Mouse (Mus musculus): ENCODE measurements around the gene Ppt1. TPM values are rescaled to one million over a fixed set of nuclear protein-coding genes. Genes with fewer than 3 reads are reported as not detected.

The Ppt1 gene
- total and polyA plus RNA-seq, 3 experiments = 13.1 to 19.9 TPM; not detected in 1

DNA sequence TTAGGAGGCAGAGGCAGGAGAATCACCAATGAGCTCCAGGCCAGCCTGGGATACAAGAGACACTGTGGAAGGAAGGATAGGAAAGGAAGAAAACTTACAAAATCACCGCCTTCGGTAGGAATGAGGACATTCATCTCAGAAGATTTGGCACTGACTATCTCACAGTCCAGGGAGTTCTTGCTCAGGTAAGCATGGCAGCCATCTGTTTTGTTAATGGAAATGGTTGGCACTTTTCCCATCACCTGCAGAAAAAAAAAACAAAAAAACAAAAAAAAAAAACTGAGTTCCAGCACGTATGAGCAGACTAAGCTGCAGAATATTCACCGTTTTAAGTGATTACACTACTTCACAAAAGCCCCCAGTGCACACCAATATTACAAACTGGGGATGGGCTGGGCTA, 25.8 kb downstream of the Ppt1 start:
- Histone ChIP-seq H3K4me3 (ENCODE audit: control insufficient read depth in 1 of 2, insufficient read depth in 1 of 2, low read depth in 2 of 2, low read length in 2 of 2) (no peak overlapping the region), H3K36me3 (ENCODE audit: control insufficient read depth in 1 of 2, insufficient read depth in 2 of 2, low read length in 2 of 2) (peaks cover 0 to 21% of the 10 kb centered on the region in 2 experiments; a peak in 2 of 4 replicates), H3K79me2 (ENCODE audit: control insufficient read depth, insufficient read depth, low read length, poor library complexity) (no peaks in the 10 kb centered on the region), H3K9ac (ENCODE audit: control insufficient read depth, low read depth, low read length, poor library complexity, severe bottlenecking) (no peak overlapping the region), H3K9me3 (replicated peaks; ENCODE audit: insufficient read depth, low read length) (no peaks in the 10 kb centered on the region), H3K27ac (ENCODE audit: control insufficient read depth, low read depth, low read length) (no peak overlapping the region), H3K4me1 (ENCODE audit: control insufficient read depth in 1 of 2, insufficient read depth in 2 of 2, low read length in 2 of 2) (no peaks in the 10 kb centered on the region), H3K27me3 (ENCODE audit: control insufficient read depth in 1 of 2, insufficient read depth in 2 of 2, low read length in 2 of 2) (no peaks in the 10 kb centered on the region)
- no peak for TF ChIP-seq SMC3 (IDR thresholded peaks at IDR 0.05; ENCODE audit: low read depth, low read length)
- TF ChIP-seq NELFE (IDR thresholded peaks at IDR 0.05; ENCODE audit: low read depth, low read length) = no peak
- no peak for TF ChIP-seq ETS1 (IDR thresholded peaks at IDR 0.05; ENCODE audit: low read depth, low read length)
- no peak for TF ChIP-seq EP300 (IDR thresholded peaks at IDR 0.05; ENCODE audit: low read depth in 1 of 2, low read length in 2 of 2)
- no peak for TF ChIP-seq ZKSCAN1 (IDR thresholded peaks at IDR 0.05; ENCODE audit: low read depth, low read length)
- TF ChIP-seq RCOR1 (IDR thresholded peaks at IDR 0.05; ENCODE audit: low read depth, low read length) = no peak
- TF ChIP-seq RAD21 (IDR thresholded peaks at IDR 0.05; ENCODE audit: low read depth, low read length) = no peak
- no peak for TF ChIP-seq GATA1 (IDR thresholded peaks at IDR 0.05; ENCODE audit: low read depth, low read length)
- TF ChIP-seq JUND (IDR thresholded peaks at IDR 0.05; ENCODE audit: low read depth, low read length) = no peak
- no peak for TF ChIP-seq POLR2A (IDR thresholded peaks at IDR 0.05; ENCODE audit: control insufficient read depth in 1 of 2, insufficient read depth in 1 of 2, low read depth in 1 of 2, low read length in 2 of 2, poor library complexity in 1 of 2)
- no peak for DNase-seq (ENCODE audit: low read depth, low spot score)

DNA sequence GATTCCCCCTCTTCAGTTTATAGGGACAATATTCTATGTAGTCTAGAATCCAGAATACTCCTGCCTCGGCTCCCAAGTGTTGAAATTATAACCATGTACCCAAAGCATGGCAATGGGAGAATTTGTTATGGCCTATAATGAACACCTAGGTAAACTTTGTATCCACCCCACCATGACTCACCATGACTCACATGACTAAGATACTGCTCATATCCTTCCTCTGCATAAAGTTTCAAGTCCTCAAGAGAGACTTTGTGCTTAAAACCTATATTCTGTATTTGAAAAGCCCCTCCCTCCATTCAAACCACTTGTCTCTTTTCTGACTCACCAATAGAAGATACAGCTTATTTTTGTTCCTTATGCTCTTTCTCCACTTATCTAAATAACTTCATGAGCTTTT, 32.0 kb downstream of the Ppt1 start:
- Histone ChIP-seq H3K79me2 (ENCODE audit: control insufficient read depth, insufficient read depth, low read length, poor library complexity) (peaks cover 2% of the 10 kb centered on the region; the same call in 1 of the 2 replicates), H3K9me3 (replicated peaks; ENCODE audit: insufficient read depth, low read length) (no peaks in the 10 kb centered on the region), H3K36me3 (ENCODE audit: control insufficient read depth in 1 of 2, insufficient read depth in 2 of 2, low read length in 2 of 2) (peaks cover 22 to 34% of the 10 kb centered on the region in 2 experiments), H3K4me1 (ENCODE audit: control insufficient read depth in 1 of 2, insufficient read depth in 2 of 2, low read length in 2 of 2) (peaks cover 11 to 14% of the 10 kb centered on the region in 2 experiments), H3K27me3 (ENCODE audit: control insufficient read depth in 1 of 2, insufficient read depth in 2 of 2, low read length in 2 of 2) (no peaks in the 10 kb centered on the region), H3K4me3 (ENCODE audit: control insufficient read depth in 1 of 2, insufficient read depth in 1 of 2, low read depth in 2 of 2, low read length in 2 of 2) (no peak overlapping the region), H3K9ac (ENCODE audit: control insufficient read depth, low read depth, low read length, poor library complexity, severe bottlenecking) (no peak overlapping the region), H3K27ac (ENCODE audit: control insufficient read depth, low read depth, low read length) (peak overlapping the region; percentile 21)
- TF ChIP-seq ZKSCAN1 (IDR thresholded peaks at IDR 0.05; ENCODE audit: low read depth, low read length) (no peak), ELF1 (IDR thresholded peaks at IDR 0.05; ENCODE audit: low read depth, low read length) (no peak), ZMIZ1 (IDR thresholded peaks at IDR 0.05; ENCODE audit: low read depth, low read length) (no peak), RAD21 (IDR thresholded peaks at IDR 0.05; ENCODE audit: low read depth, low read length) (no peak), GABPA (IDR thresholded peaks at IDR 0.05; ENCODE audit: low read depth, low read length) (no peak), EP300 (IDR thresholded peaks at IDR 0.05; ENCODE audit: low read depth in 1 of 2, low read length in 2 of 2) (no peak), SIN3A (IDR thresholded peaks at IDR 0.05; ENCODE audit: low read length) (no peak), MAZ (IDR thresholded peaks at IDR 0.05; ENCODE audit: low read depth, low read length) (no peak), ETS1 (IDR thresholded peaks at IDR 0.05; ENCODE audit: low read depth, low read length) (no peak), CTCF (IDR thresholded peaks at IDR 0.05 in 2 of 3, conservative IDR thresholded peaks at IDR 0.05 in 1 of 3; ENCODE audit: control insufficient read depth in 1 of 3, insufficient read depth in 1 of 3, low read depth in 2 of 3, low read length in 3 of 3, poor library complexity in 1 of 3, severe bottlenecking in 1 of 3) (no peak), GATA1 (IDR thresholded peaks at IDR 0.05; ENCODE audit: low read depth, low read length) (no peak), NELFE (IDR thresholded peaks at IDR 0.05; ENCODE audit: low read depth, low read length) (no peak)
- DNase-seq (ENCODE audit: low read depth, low spot score) = peak; percentile 41
